Mouse (Mus musculus) testis, adult 2 months (tissue): ENCODE results near the gene Etnk1. TPM values are rescaled to one million over a fixed set of nuclear protein-coding genes. Genes with fewer than 3 reads are reported as not detected.
A peak's percentile ranks its signal among the peaks of the same experiment; 100 is the strongest.

ENCODE experiments used
- H3K27ac ChIP-seq: fragments of 200-500 bp; 2 replicates; pipeline ENCODE4 v1.5.1; 2012; ENCODE audit warnings: low read depth, low read length; ENCODE audit not compliant: control insufficient read depth, insufficient read depth
- H3K27me3 ChIP-seq: fragments of 200-500 bp; 2 replicates; pipeline ENCODE4 v1.6.1; 2012; ENCODE audit warnings: mild to moderate bottlenecking, low read length, moderate library complexity; ENCODE audit not compliant: control insufficient read depth, insufficient read depth
- H3K36me3 ChIP-seq: fragments of 200-500 bp; 2 replicates; pipeline ENCODE4 v1.6.1; 2012; ENCODE audit warnings: mild to moderate bottlenecking, low read length; ENCODE audit not compliant: control insufficient read depth, insufficient read depth
- H3K4me1 ChIP-seq: fragments of 200-500 bp; 2 replicates; pipeline ENCODE4 v1.6.1; 2012; ENCODE audit warnings: low read length; ENCODE audit not compliant: control insufficient read depth, insufficient read depth
- H3K4me3 ChIP-seq: fragments of 200-500 bp; 2 replicates; pipeline ENCODE4 v1.5.1; 2012; ENCODE audit warnings: low read depth, mild to moderate bottlenecking, low read length, moderate library complexity, mixed read lengths; ENCODE audit not compliant: control insufficient read depth
- CTCF ChIP-seq: fragments of 200-500 bp; IDR thresholded peaks from 2 replicates; pipeline ENCODE4 v1.5.1; 2012; ENCODE audit warnings: low read depth, mild to moderate bottlenecking, inconsistent platforms, low read length, moderate library complexity; ENCODE audit not compliant: control insufficient read depth, insufficient read depth, insufficient replicate concordance
- POLR2A ChIP-seq: fragments of 200-500 bp; IDR thresholded peaks from 2 replicates; pipeline ENCODE4 v1.6.1; 2012; ENCODE audit warnings: low read depth, mild to moderate bottlenecking, inconsistent platforms, low read length, moderate library complexity; ENCODE audit not compliant: control insufficient read depth
- polyA plus RNA-seq: library from polyadenylated mRNA; depleted of rRNA; stranded (reverse); fragments of >200 nt; gene quantifications from 2 replicates; pipeline ENCODE4 v1.2.3, GENCODE M21; 2012

Gene Etnk1
- polyA plus RNA-seq, 1 experiment = 52.2 TPM

DNA sequence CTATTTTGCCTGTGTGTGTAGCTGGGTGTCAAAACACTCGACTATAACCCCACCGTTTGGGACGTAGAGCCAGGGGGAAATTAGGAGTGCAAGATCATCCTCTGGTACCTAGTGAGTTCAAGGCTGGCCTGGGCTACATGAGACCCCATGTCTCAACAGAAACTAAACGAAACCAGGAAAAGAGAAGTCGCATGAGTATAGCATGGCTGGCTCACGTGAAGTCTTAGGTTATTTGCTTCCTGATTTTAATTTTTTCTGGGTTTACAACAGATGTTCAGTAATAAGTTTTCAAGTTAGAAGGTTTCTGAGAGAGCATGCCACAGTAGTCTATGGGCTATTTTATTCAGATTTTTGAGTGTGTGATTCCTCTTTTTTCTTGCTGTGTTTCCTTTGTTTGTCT is 57.9 kb downstream of the Etnk1 start:
- H3K36me3 ChIP-seq = no peaks in the 10 kb centered on the region
- H3K27me3 ChIP-seq = no peaks in the 10 kb centered on the region
- peaks cover 3% of the 10 kb centered on the region for H3K4me1 ChIP-seq
- H3K27ac ChIP-seq = no peak overlapping the region
- H3K4me3 ChIP-seq = no peak overlapping the region
- no peak for TF ChIP-seq CTCF
- TF ChIP-seq POLR2A = no peak

DNA sequence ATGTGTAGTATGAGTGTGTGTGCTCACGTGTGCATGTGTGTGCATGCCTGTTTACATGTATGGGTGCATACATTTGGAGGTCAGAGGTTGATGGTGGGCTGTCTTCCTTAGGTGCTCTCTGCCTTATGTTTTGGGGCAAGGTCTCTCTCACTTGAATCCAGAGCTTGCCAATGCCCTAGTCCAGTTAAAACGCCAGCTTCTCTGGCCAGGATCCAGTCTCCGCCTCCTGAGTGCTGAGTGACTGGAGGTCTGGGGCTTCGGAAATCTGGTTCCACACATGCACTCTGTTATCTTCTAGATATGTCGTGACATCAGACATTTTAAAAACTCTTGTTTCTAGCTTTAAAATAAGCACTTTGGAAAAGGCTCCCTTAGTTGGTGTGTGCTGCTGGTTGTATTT is 61.7 kb downstream of the Etnk1 start:
- no peak for TF ChIP-seq CTCF

DNA sequence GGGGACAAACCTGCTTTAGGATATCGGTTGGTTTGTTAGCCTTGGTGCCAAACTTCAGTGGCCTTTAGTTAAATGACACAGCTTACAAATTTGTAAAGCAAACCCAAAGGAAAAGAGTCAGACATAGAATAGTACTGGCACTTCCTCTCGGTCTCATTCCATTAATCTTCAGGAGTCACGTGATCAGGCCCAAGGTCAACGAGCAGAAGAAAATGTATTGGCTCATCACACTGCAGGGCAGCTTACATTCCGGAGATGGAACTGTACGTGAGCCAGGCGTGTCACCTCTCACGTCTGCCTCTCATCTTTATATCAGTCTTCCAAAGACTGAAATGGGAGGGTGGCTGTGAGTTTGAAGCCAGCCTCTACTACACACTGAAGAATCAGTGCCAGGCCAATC is 62.9 kb downstream of the Etnk1 start:
- TF ChIP-seq POLR2A = no peak
- no peak for TF ChIP-seq CTCF
- peaks cover 7% of the 10 kb centered on the region for H3K4me1 ChIP-seq
- H3K27me3 ChIP-seq = no peaks in the 10 kb centered on the region
- H3K27ac ChIP-seq = no peak overlapping the region
- H3K4me3 ChIP-seq = no peak overlapping the region
- no peaks in the 10 kb centered on the region for H3K36me3 ChIP-seq

More for the DNA sequence above, 61.7 kb downstream of the Etnk1 start:
- peaks cover 7% of the 10 kb centered on the region for H3K4me1 ChIP-seq
- H3K27ac ChIP-seq = no peak overlapping the region
- H3K27me3 ChIP-seq = no peaks in the 10 kb centered on the region
- H3K4me3 ChIP-seq = no peak overlapping the region
- no peaks in the 10 kb centered on the region for H3K36me3 ChIP-seq

DNA sequence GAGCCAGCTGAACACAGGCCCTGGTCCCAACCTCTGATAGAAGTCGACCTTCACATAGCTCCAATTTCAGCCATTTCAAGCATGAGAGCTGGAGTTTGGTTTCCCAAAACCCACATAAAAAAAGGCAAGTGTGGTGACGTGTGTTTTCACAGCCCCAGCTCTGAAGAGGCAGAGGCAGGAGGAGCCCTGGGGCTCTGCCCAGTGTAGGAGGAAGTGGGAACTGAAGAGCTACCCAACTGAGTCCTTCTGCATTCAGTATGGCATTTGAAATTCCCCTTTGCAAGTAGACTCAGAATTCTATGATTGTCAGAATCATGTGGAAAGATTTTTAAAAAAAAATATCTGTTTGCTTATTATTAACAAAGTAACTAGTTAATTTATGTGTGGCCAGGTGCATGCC is 63.9 kb downstream of the Etnk1 start:
- TF ChIP-seq CTCF (no peak), POLR2A (no peak)
- Histone ChIP-seq H3K27me3 (no peaks in the 10 kb centered on the region), H3K27ac (no peak overlapping the region), H3K4me1 (peaks cover 7% of the 10 kb centered on the region), H3K4me3 (no peak overlapping the region), H3K36me3 (no peaks in the 10 kb centered on the region)

DNA sequence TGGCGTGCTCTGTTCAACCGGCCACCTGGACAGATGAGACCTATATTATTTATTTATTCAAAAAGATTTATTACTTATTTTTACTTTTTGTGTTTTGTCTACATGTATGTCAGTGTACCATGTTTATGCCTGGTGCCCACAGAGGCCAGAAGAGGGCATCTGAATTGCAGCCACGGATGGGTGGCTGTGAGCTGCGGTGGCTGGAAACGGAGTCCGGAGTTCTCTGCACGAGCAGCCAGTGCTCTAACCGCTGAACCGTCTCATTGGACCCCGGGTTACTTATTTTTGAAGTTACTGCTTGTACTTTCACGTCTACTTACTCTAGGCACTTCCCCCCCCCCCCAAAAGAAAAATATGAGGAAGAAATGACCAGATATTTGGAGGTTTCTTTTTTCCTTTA is 65.7 kb downstream of the Etnk1 start:
- Histone ChIP-seq H3K27me3 (no peaks in the 10 kb centered on the region), H3K36me3 (no peaks in the 10 kb centered on the region), H3K27ac (no peak overlapping the region), H3K4me1 (peaks cover 7% of the 10 kb centered on the region), H3K4me3 (peak overlapping the region; percentile 25; the same call in 1 of the 2 replicates)
- TF ChIP-seq POLR2A = no peak
- TF ChIP-seq CTCF = no peak

DNA sequence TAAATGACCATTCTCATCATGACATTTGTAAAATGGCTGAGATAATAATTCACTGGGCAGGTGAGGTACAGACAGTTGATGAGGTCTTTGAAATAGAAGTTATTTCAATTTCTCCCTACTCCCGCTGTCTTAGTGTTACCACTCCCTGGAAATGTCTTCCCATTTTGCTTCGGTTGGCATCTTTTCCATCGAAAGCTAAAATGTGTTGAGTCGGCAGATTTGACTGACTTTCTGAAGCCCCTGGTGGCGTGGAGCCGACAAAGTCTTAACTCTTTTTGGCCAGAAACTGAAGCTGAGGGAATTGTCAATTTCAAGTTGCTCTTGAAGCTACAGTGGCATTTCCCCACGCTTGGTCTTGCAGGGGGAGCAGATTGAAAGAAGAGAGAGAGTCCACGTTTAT is 67.8 kb downstream of the Etnk1 start:
- H3K27me3 ChIP-seq = no peaks in the 10 kb centered on the region
- TF ChIP-seq POLR2A (no peak), CTCF (no peak)
- H3K4me3 ChIP-seq = no peak overlapping the region
- no peak overlapping the region for H3K27ac ChIP-seq
- peaks cover 7% of the 10 kb centered on the region for H3K4me1 ChIP-seq
- H3K36me3 ChIP-seq = no peaks in the 10 kb centered on the region

DNA sequence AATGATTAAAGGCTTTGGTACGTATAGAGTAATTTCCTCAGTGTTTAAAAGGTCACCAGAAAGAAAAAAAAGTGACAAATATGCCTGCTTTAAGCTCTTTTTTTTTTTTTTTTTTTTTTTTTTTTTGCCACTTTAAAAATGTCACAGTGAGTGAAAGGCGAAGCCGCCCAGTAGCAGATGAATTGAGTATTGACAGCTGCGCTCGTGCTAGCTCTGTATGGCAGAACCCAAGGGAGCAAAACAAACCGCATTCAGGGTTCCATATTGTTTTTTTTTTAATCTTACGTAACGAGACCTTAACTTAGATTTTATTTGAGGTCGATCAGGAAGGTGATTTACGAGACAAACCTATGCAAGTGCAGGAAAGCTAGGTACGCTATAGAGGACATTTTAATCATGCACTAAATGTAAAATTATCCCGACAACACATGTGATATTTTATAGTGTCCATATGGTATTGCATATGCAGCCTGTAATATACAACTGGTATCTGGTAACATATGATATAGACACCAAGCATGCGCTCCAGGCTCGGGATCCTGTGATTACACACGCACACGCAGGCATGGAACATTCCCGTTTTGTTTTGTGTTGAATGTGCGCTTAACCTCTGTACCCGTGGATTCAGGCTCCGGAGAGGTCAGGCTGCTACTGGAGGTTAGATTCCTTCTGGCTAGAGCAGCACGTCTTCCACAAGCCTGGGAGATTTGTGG is 72.5 kb downstream of the Etnk1 start:
- no peak for TF ChIP-seq CTCF
- TF ChIP-seq POLR2A = no peak
- Histone ChIP-seq H3K4me3 (no peak overlapping the region), H3K4me1 (no peaks in the 10 kb centered on the region), H3K36me3 (no peaks in the 10 kb centered on the region), H3K27ac (no peak overlapping the region), H3K27me3 (no peaks in the 10 kb centered on the region)
